Mouse (Mus musculus): ENCODE measurements around the gene Slc22a6.

DNA sequence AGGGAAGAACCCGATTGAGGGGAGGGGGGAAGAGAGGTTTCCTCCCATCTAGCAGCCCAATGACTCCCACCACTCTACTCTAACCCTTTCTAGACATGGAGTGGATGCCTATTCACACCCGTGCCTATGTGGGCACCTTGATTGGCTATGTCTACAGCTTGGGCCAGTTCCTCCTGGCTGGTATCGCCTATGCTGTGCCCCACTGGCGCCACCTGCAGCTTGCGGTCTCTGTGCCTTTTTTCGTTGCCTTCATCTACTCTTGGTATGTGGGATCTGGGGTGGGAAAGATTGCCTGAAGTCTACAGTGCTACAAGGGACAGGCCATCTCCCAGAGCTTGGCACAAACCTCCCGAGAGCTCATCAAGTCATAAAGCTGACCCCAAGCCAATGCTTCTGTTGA is 3.3 kb downstream of the Slc22a6 start:
- TF ChIP-seq CHD2 (IDR thresholded peaks at IDR 0.05; ENCODE audit: low read length) (no peak), RCOR1 (conservative IDR thresholded peaks at IDR 0.05; ENCODE audit: low read depth, low read length) (no peak), CTCF (conservative IDR thresholded peaks at IDR 0.05 in 1 of 2, IDR thresholded peaks at IDR 0.05 in 1 of 2; ENCODE audit: low read depth in 2 of 2, low read length in 2 of 2) (peak in 1 of 2 experiments; percentile 31; a peak in 2 of 4 replicates), EP300 (IDR thresholded peaks at IDR 0.05; ENCODE audit: low read length) (no peak), POLR2A (IDR thresholded peaks at IDR 0.05; ENCODE audit: low read depth, low read length) (no peak), ZKSCAN1 (IDR thresholded peaks at IDR 0.05; ENCODE audit: borderline replicate concordance, low read depth, low read length) (no peak), ETS1 (conservative IDR thresholded peaks at IDR 0.05; ENCODE audit: low read depth, low read length) (no peak), JUND (conservative IDR thresholded peaks at IDR 0.05; ENCODE audit: low read depth, low read length) (no peak), SIN3A (IDR thresholded peaks at IDR 0.05; ENCODE audit: low read length) (no peak), BHLHE40 (IDR thresholded peaks at IDR 0.05; ENCODE audit: low read depth, low read length) (no peak), MYC (IDR thresholded peaks at IDR 0.05; ENCODE audit: low read depth, low read length) (no peak), MEF2A (IDR thresholded peaks at IDR 0.05; ENCODE audit: borderline replicate concordance, low read depth, low read length) (no peak), RAD21 (IDR thresholded peaks at IDR 0.05; ENCODE audit: low read depth, low read length) (no peak), TCF12 (IDR thresholded peaks at IDR 0.05; ENCODE audit: low read depth, low read length) (no peak)
